Mouse (Mus musculus): ENCODE data around the gene Olfr1154.

The Olfr1154 gene

DNA sequence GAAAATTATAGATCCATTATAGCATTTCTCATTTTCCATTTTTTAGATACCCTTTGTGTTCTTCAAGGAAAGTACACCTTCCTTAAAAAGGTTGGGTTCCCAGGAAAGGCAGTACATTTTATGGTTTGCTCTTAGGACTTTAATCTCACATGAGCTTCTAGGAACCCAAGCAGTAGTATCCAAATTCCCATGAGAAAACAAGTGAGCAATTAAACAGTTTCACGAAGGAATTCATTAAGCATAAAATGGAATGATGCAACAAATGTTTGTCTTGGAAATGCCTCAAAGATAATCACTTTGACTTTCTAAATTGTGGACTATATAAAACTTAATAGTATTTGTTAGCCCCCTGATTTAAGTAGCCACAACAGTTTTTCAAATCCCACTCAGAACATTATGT lies at the start of gene Olfr1154:
Gene Olfr1154, minus strand, starts transcription at position 101 of the 400 bp plus-strand sequence.
- DNase-seq = no peak

DNA sequence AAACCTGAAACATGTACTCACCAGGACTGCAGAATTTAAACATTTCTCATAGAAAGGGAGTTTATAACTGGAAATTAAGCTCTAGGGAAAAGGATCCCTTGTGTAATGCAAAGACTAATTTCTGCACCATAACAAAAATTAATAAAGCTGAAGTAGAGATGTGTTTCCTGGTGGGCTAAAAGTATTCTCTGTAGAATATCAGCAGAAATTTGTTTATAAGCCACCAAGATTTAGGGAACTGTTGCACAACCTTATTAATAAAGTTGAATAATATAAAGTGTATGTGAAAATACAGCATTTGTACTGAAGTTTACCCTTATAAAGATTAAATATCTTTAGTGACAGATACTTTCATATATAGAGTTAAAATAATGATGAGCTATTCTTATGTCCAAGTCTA lies 48.0 kb upstream of the Olfr1154 start, which contains the start of gene Olfr1156:
Gene Olfr1156, minus strand, starts transcription at position 101 of the 400 bp plus-strand sequence.
- no peak for DNase-seq

GRCm38 (mm10) chr2:87945037-87945436 lies 40.1 kb upstream of the Olfr1154 start, which contains the start of gene Olfr1155:
TSS of gene Olfr1155 (minus strand) at chr2:87945137.
- DNase-seq = no peak

DNA sequence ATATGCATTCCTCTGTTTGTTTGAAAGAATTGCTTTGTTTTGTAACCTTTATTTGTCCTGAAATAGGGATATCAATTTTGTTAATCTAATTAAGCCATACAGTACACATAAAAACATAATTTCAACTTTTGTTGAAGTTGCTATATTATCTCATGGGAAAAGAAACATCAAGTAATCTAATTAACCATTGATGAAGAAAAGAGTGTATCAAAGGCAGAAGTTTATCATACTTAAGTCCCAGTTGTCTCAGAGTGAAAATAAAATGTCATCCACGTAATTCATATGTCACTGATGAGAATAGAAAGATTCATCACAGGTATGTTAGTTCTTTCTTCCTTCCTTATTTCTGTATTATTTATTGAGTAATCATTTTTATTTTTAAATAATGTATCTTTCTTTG lies 10.3 kb downstream of the Olfr1154 start, which contains the start of gene Olfr1153:
Gene Olfr1153, plus strand, starts transcription at position 301 of the 400 bp plus-strand sequence.
- DNase-seq = no peak

DNA sequence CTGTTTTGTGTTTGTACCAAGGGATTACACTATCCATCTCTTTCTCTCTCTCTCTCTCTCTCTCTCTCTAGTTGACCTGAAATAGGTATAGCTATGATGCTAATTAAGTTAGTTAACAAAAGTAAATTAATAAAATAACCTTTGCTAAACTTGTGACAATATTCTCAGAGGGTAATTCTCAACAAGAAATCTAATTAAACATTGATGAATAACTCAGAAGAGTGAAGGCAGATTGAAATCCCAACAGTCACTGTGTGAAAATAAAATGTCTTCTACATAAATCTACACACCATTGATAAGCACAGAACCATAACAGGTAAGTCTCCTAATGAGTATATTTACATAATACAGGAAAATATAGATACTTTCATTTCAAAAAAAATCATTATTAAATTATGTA lies 38.8 kb downstream of the Olfr1154 start, which contains the start of gene Olfr1152:
Gene Olfr1152, plus strand, starts transcription at position 301 of the 400 bp plus-strand sequence.
- no peak for DNase-seq

DNA sequence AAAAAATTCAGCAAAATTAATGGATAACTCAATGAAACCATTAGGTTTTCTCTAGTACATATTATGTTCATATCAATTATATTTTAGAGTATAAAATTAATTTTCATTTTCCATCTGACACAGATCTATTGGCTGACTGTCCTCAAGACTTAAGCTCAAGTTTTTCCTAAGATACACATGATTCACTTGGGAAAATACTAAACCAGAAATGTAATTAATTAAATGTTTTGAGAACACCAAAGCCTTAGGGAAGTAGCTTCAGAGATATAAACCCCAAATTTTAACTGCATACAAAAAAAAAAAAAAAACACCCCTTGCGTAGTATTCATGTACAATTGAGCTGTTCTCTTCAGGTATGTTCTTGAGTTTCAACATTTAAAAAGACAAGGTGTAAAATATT lies 49.4 kb downstream of the Olfr1154 start, which contains the start of gene Olfr1151:
Gene Olfr1151, plus strand, starts transcription at position 301 of the 400 bp plus-strand sequence.
- DNase-seq = no peak
